Mouse (Mus musculus): Measurements from ENCODE around the gene Fcgr4. TPM values are rescaled to one million over a fixed set of nuclear protein-coding genes. Genes with fewer than 3 reads are reported as not detected.
"Not testable (repeated sequence)": the region's sequence is repeated elsewhere in the genome, so short reads cannot be mapped to it uniquely, and the experiment has no call there.

Gene Fcgr4
- polyA plus RNA-seq, 1 experiment: 3.7 TPM

GRCm38 (mm10) chr1:170976447-170976846 is 42.3 kb upstream of the Fcgr4 start, which contains the start of gene Fcgr2b:
Gene Fcgr2b (minus strand): TSS chr1:170976547.
- peak within 1 kb of the TSS; percentile 36 for H3K4me3 ChIP-seq (ENCODE audit: insufficient read depth, low read depth, low read length)
- H3K4me1 ChIP-seq (ENCODE audit: control insufficient read depth, insufficient read depth, low read length): peaks cover 9% of the 10 kb centered on the region; the same call in 1 of the 2 replicates
- no peak for DNase-seq
- no peaks in the 10 kb centered on the region for H3K36me3 ChIP-seq (ENCODE audit: control insufficient read depth, insufficient read depth, low read length)
- peak within 1 kb of the TSS; percentile 70 for H3K27ac ChIP-seq (ENCODE audit: insufficient read depth, low read depth, low read length)
- TF ChIP-seq CTCF (conservative IDR thresholded peaks at IDR 0.05; ENCODE audit: insufficient read depth, insufficient read length, low read depth, low read length): no peak
- TF ChIP-seq POLR2A (IDR thresholded peaks at IDR 0.05; ENCODE audit: low read depth, low read length): no peak
- 67% methylated on average over 5 of the region's 5 CpGs for WGBS
- no peaks in the 10 kb centered on the region for H3K27me3 ChIP-seq (replicated peaks; ENCODE audit: control insufficient read depth, insufficient read depth, low read length)

- 86% methylated on average over 4 of the region's 4 CpGs for WGBS
- peaks cover 10% of the 10 kb centered on the region for H3K4me1 ChIP-seq (ENCODE audit: control insufficient read depth, insufficient read depth, low read length)
- TF ChIP-seq CTCF (conservative IDR thresholded peaks at IDR 0.05; ENCODE audit: insufficient read depth, insufficient read length, low read depth, low read length) (no peak), POLR2A (IDR thresholded peaks at IDR 0.05; ENCODE audit: low read depth, low read length) (no peak)
- no peaks in the 10 kb centered on the region for H3K27me3 ChIP-seq (replicated peaks; ENCODE audit: control insufficient read depth, insufficient read depth, low read length)
- no peak overlapping the region for H3K27ac ChIP-seq (ENCODE audit: insufficient read depth, low read depth, low read length)
- no peak overlapping the region for H3K4me3 ChIP-seq (ENCODE audit: insufficient read depth, low read depth, low read length)
- no peak for DNase-seq
- no peaks in the 10 kb centered on the region for H3K36me3 ChIP-seq (ENCODE audit: control insufficient read depth, insufficient read depth, low read length)
Observed at GRCm38 (mm10) chr1:170978601-170979000, 40.1 kb upstream of the Fcgr4 start.

- not testable (repeated sequence) for DNase-seq; H3K4me3 ChIP-seq (ENCODE audit: insufficient read depth, low read depth, low read length); H3K27ac ChIP-seq (ENCODE audit: insufficient read depth, low read depth, low read length); H3K36me3 ChIP-seq (ENCODE audit: control insufficient read depth, insufficient read depth, low read length); H3K27me3 ChIP-seq (replicated peaks; ENCODE audit: control insufficient read depth, insufficient read depth, low read length)
- H3K4me1 ChIP-seq (ENCODE audit: control insufficient read depth, insufficient read depth, low read length): peaks cover 11% of the 10 kb centered on the region
- 92% methylated on average over 1 of the region's 1 CpGs for WGBS
Observed at GRCm38 (mm10) chr1:170981679-170982078, 37.0 kb upstream of the Fcgr4 start.

GRCm38 (mm10) chr1:170982301-170982700 is 36.4 kb upstream of the Fcgr4 start:
- Histone ChIP-seq H3K27me3 (replicated peaks; ENCODE audit: control insufficient read depth, insufficient read depth, low read length) (no peaks in the 10 kb centered on the region), H3K4me3 (ENCODE audit: insufficient read depth, low read depth, low read length) (no peak overlapping the region), H3K27ac (ENCODE audit: insufficient read depth, low read depth, low read length) (no peak overlapping the region), H3K4me1 (ENCODE audit: control insufficient read depth, insufficient read depth, low read length) (peaks cover 11% of the 10 kb centered on the region), H3K36me3 (ENCODE audit: control insufficient read depth, insufficient read depth, low read length) (no peaks in the 10 kb centered on the region)
- no peak for TF ChIP-seq CTCF (conservative IDR thresholded peaks at IDR 0.05; ENCODE audit: insufficient read depth, insufficient read length, low read depth, low read length)
- DNase-seq: no peak
- WGBS: 67% methylated on average over 2 of the region's 2 CpGs

- H3K27ac ChIP-seq (ENCODE audit: insufficient read depth, low read depth, low read length): no peak overlapping the region
Observed at GRCm38 (mm10) chr1:170983066-170983465, 35.7 kb upstream of the Fcgr4 start.

GRCm38 (mm10) chr1:170985092-170985491 is 33.6 kb upstream of the Fcgr4 start:
- no peaks in the 10 kb centered on the region for H3K27me3 ChIP-seq (replicated peaks; ENCODE audit: control insufficient read depth, insufficient read depth, low read length)
- no peak overlapping the region for H3K27ac ChIP-seq (ENCODE audit: insufficient read depth, low read depth, low read length)
- no peak for DNase-seq
- H3K4me3 ChIP-seq (ENCODE audit: insufficient read depth, low read depth, low read length): no peak overlapping the region
- H3K36me3 ChIP-seq (ENCODE audit: control insufficient read depth, insufficient read depth, low read length): no peaks in the 10 kb centered on the region
- 65% methylated on average over 3 of the region's 3 CpGs for WGBS
- TF ChIP-seq CTCF (conservative IDR thresholded peaks at IDR 0.05; ENCODE audit: insufficient read depth, insufficient read length, low read depth, low read length): no peak
- H3K4me1 ChIP-seq (ENCODE audit: control insufficient read depth, insufficient read depth, low read length): peaks cover 11% of the 10 kb centered on the region

More at GRCm38 (mm10) chr1:170983066-170983465, 35.7 kb upstream of the Fcgr4 start:
- H3K36me3 ChIP-seq (ENCODE audit: control insufficient read depth, insufficient read depth, low read length): no peaks in the 10 kb centered on the region
- no peak for TF ChIP-seq POLR2A (IDR thresholded peaks at IDR 0.05; ENCODE audit: low read depth, low read length)
- no peak for TF ChIP-seq CTCF (conservative IDR thresholded peaks at IDR 0.05; ENCODE audit: insufficient read depth, insufficient read length, low read depth, low read length)
- DNase-seq: no peak
- no peak overlapping the region for H3K4me3 ChIP-seq (ENCODE audit: insufficient read depth, low read depth, low read length)
- no peaks in the 10 kb centered on the region for H3K27me3 ChIP-seq (replicated peaks; ENCODE audit: control insufficient read depth, insufficient read depth, low read length)
- peaks cover 11% of the 10 kb centered on the region for H3K4me1 ChIP-seq (ENCODE audit: control insufficient read depth, insufficient read depth, low read length)
- 62% methylated on average over 4 of the region's 4 CpGs for WGBS

GRCm38 (mm10) chr1:170985861-170986260 is 32.9 kb upstream of the Fcgr4 start:
- Histone ChIP-seq H3K27ac (ENCODE audit: insufficient read depth, low read depth, low read length) (no peak overlapping the region), H3K4me1 (ENCODE audit: control insufficient read depth, insufficient read depth, low read length) (peaks cover 10% of the 10 kb centered on the region), H3K27me3 (replicated peaks; ENCODE audit: control insufficient read depth, insufficient read depth, low read length) (no peaks in the 10 kb centered on the region), H3K4me3 (ENCODE audit: insufficient read depth, low read depth, low read length) (no peak overlapping the region), H3K36me3 (ENCODE audit: control insufficient read depth, insufficient read depth, low read length) (no peaks in the 10 kb centered on the region)
- 89% methylated on average over 5 of the region's 5 CpGs for WGBS
- DNase-seq: no peak
- TF ChIP-seq CTCF (conservative IDR thresholded peaks at IDR 0.05; ENCODE audit: insufficient read depth, insufficient read length, low read depth, low read length) (no peak), POLR2A (IDR thresholded peaks at IDR 0.05; ENCODE audit: low read depth, low read length) (no peak)

- no peak for TF ChIP-seq POLR2A (IDR thresholded peaks at IDR 0.05; ENCODE audit: low read depth, low read length)
- no peak for TF ChIP-seq CTCF (conservative IDR thresholded peaks at IDR 0.05; ENCODE audit: insufficient read depth, insufficient read length, low read depth, low read length)
- Histone ChIP-seq H3K4me1 (ENCODE audit: control insufficient read depth, insufficient read depth, low read length) (no peaks in the 10 kb centered on the region), H3K27me3 (replicated peaks; ENCODE audit: control insufficient read depth, insufficient read depth, low read length) (no peaks in the 10 kb centered on the region), H3K36me3 (ENCODE audit: control insufficient read depth, insufficient read depth, low read length) (no peaks in the 10 kb centered on the region), H3K27ac (ENCODE audit: insufficient read depth, low read depth, low read length) (no peak overlapping the region), H3K4me3 (ENCODE audit: insufficient read depth, low read depth, low read length) (no peak overlapping the region)
- no peak for DNase-seq
- 75% methylated on average over 9 of the region's 9 CpGs for whole genome bisulfite sequencing
Observed at GRCm38 (mm10) chr1:170989656-170990055, 29.1 kb upstream of the Fcgr4 start.
